Mouse (Mus musculus) liver, postnatal 0 days (tissue): ENCODE measurements at regions not wholly inside any gene's neighbourhood (a gene's known extent, or its start where the extent isn't known, plus 50 kb on each side); places are given as distances from the start of the nearest gene placed in this dataset.

ENCODE experiments used
- ATAC-seq: fragments of 200-750 bp; cut with Nextera tagmentation; 2 replicates; pipeline ENCODE4 v1.8.0; 2017; ENCODE audit warnings: mild to moderate bottlenecking, moderate library complexity
- DNase-seq: peaks from one replicate; pipeline ENCODE4 v3.0.0-alpha.2; 2016
- H3K27ac ChIP-seq: fragments of 300-500 bp; sonication (generic); 2 replicates; pipeline ENCODE4 v1.5.1; 2014; ENCODE audit warnings: antibody characterized with exemption, moderate library complexity, mild to moderate bottlenecking, low read depth
- H3K27me3 ChIP-seq: fragments of 300-500 bp; sonication (generic); 2 replicates; pipeline ENCODE4 v1.6.1; 2014; ENCODE audit warnings: low read length, control low read depth, mixed read lengths; ENCODE audit not compliant: insufficient read depth
- H3K36me3 ChIP-seq: fragments of 300-500 bp; sonication (generic); replicated peaks from 2 replicates; pipeline ENCODE4 v1.6.1; 2014; ENCODE audit warnings: mild to moderate bottlenecking, control low read depth, low read length, moderate library complexity, mixed read lengths; ENCODE audit not compliant: insufficient read depth
- H3K4me1 ChIP-seq: fragments of 300-500 bp; sonication (generic); 2 replicates; pipeline ENCODE4 v1.6.1; 2014; ENCODE audit warnings: antibody characterized with exemption, mild to moderate bottlenecking, control low read depth; ENCODE audit not compliant: insufficient read depth
- H3K4me2 ChIP-seq: fragments of 300-500 bp; sonication (generic); 2 replicates; pipeline ENCODE4 v1.6.1; 2014; ENCODE audit warnings: low read depth, mild to moderate bottlenecking, low read length, moderate library complexity, mixed read lengths
- H3K4me3 ChIP-seq: fragments of 300-500 bp; sonication (generic); 2 replicates; pipeline ENCODE4 v1.5.1; 2014; ENCODE audit warnings: low read depth, low read length
- H3K9ac ChIP-seq: fragments of 300-500 bp; sonication (generic); replicated peaks from 2 replicates; pipeline ENCODE4 v1.6.1; 2014; ENCODE audit warnings: mild to moderate bottlenecking, moderate library complexity
- H3K9me3 ChIP-seq: fragments of 300-500 bp; sonication (generic); 2 replicates; pipeline ENCODE4 v1.6.1; 2016; ENCODE audit warnings: mild to moderate bottlenecking, control low read depth, low read length, mixed read lengths
- CTCF ChIP-seq: sonication (generic); IDR thresholded peaks from 2 replicates; pipeline ENCODE4 v1.5.1; 2016; ENCODE audit warnings: antibody characterized with exemption, low read depth
- EP300 ChIP-seq: IDR thresholded peaks from 2 replicates; pipeline ENCODE4 v1.6.1; 2016; ENCODE audit warnings: antibody characterized with exemption, low read depth, mild to moderate bottlenecking
- WGBS: fragments of 180-500 bp; shearing (Covaris S2); extraction: QIAGEN DNeasy Blood & Tissue Kit; methylation state at CpG from one replicate; pipeline ENCODE4 v1.1.7; 2014; ENCODE audit not compliant: insufficient replicate concordance; 5-methylcytosine and 5-hydroxymethylcytosine counted together

DNA sequence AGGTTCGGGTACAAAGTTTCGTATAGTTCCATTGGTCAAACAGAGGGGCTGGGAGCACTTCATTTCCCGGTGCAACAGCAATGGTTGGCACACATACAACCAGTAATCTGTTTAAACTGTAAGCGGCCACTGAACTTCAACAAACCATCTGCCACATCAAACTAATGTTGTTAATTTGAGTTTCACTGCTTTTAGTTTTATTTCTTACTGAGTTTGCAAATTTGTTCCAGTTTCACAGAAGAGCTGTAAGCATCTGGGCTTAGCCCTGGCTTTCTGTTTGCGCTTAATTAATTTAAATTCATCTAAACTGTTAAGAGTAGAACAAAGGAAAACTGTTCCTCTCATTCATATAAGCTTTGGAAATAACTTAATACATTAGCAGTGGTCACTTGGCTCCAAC is 176.0 kb downstream of the Mreg start:
- no peak overlapping the region for H3K9ac ChIP-seq
- ATAC-seq (no peak), DNase-seq (no peak)
- no peak for TF ChIP-seq EP300
- TF ChIP-seq CTCF, result no peak
- H3K27ac ChIP-seq, result no peak overlapping the region
- no peaks in the 10 kb centered on the region for H3K36me3 ChIP-seq
- 68% methylated on average over 5 of the region's 5 CpGs for WGBS
- 0 out of 2 replicates have a peak, but pooled peaks cover 2% of the 10 kb centered on the region for H3K4me1 ChIP-seq
- H3K27me3 ChIP-seq, result no peaks in the 10 kb centered on the region
- no peaks in the 10 kb centered on the region for H3K9me3 ChIP-seq
- H3K4me3 ChIP-seq, result no peak overlapping the region
- no peak overlapping the region for H3K4me2 ChIP-seq

DNA sequence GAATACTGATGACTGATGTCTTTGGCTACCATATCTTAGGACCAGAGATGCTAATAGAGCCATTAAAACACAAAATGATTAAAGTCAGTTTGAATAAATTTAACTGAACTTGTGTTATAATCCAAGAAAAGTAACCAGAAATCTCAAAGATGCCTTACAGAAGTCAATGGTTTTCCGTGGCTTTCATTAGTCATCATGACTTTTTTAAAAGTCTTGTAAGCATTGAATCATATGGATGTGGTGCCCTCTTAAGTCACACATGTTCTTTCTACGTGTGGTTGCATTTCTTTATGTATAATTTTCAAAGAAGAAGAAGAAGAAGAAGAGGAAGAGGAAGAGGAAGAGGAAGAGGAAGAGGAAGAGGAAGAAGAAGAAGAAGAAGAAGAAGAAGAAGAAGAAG is 178.2 kb downstream of the Mreg start:
- Histone ChIP-seq H3K27me3 (no peaks in the 10 kb centered on the region), H3K27ac (no peak overlapping the region), H3K36me3 (no peaks in the 10 kb centered on the region), H3K9me3 (no peaks in the 10 kb centered on the region), H3K9ac (no peak overlapping the region), H3K4me2 (no peak overlapping the region), H3K4me3 (no peak overlapping the region), H3K4me1 (0 out of 2 replicates have a peak, but pooled peaks cover 2% of the 10 kb centered on the region)
- DNase-seq (no peak), ATAC-seq (no peak)
- TF ChIP-seq EP300, result no peak
- TF ChIP-seq CTCF, result no peak
- 67% methylated on average over 2 of the region's 2 CpGs for WGBS

DNA sequence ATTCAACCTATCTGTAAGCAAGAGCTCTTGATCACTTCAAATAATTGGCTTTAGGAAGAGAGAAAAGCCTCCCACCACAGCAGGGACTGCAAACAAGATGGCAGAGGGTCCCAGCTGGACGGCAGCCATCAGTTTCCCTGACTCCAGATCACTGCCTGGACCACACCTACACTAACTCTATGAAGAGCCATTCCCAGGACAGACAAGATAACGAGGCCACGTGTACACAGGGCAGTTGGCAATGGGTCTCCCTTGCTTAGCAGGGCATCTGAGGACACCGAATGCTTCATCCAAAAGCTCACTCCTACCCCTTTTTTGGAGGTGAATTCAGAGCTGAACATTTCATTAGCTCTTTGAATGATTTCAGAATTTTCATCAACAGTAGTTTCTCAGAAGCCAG is 179.9 kb downstream of the Mreg start:
- no peak overlapping the region for H3K4me3 ChIP-seq
- no peak for TF ChIP-seq EP300
- no peak for TF ChIP-seq CTCF
- no peaks in the 10 kb centered on the region for H3K9me3 ChIP-seq
- ATAC-seq (no peak), DNase-seq (no peak)
- H3K36me3 ChIP-seq, result no peaks in the 10 kb centered on the region
- no peak overlapping the region for H3K4me2 ChIP-seq
- no peak overlapping the region for H3K27ac ChIP-seq
- no peaks in the 10 kb centered on the region for H3K27me3 ChIP-seq
- 62% methylated on average over 4 of the region's 4 CpGs for WGBS
- H3K9ac ChIP-seq, result no peak overlapping the region
- 0 out of 2 replicates have a peak, but pooled peaks cover 2% of the 10 kb centered on the region for H3K4me1 ChIP-seq

DNA sequence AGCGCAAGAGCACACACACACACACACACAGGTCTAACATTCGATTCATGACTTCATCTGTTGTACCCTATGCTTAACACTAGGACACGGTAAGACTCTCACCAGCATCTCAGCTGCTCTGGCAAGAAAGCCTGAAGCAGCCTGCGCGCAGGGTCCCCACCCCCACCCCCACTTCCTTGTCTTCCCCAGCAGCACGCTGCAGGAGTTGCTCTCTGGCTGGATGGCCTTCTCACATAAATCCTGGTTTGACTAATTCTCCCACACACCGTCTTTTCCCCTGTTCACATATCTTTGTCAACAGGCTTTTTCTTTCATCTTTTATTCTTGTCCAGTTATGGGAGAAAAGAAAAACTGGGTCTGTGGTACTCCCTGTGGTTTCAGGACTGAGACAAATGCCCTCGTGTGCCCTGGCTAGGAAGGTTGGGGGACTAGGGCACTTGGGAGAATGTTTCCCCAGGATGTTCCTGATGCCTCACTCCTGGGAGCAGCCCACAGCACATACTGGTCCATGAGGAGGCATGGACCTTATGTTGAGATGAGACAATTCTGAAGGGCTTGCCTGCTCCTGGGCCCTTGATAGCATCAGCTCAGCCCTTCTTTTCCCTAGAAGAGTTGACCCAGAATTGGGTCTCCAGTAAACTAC is 181.2 kb downstream of the Mreg start:
- no peak overlapping the region for H3K9ac ChIP-seq
- 49% methylated on average over 8 of the region's 8 CpGs for WGBS
- H3K4me1 ChIP-seq, result 0 out of 2 replicates have a peak, but pooled peaks cover 3% of the 10 kb centered on the region
- H3K36me3 ChIP-seq, result no peaks in the 10 kb centered on the region
- TF ChIP-seq CTCF, result no peak
- TF ChIP-seq EP300, result no peak
- H3K4me3 ChIP-seq, result no peak overlapping the region
- H3K27me3 ChIP-seq, result no peaks in the 10 kb centered on the region
- no peak overlapping the region for H3K4me2 ChIP-seq
- DNase-seq (no peak), ATAC-seq (no peak)
- H3K9me3 ChIP-seq, result no peaks in the 10 kb centered on the region
- no peak overlapping the region for H3K27ac ChIP-seq

DNA sequence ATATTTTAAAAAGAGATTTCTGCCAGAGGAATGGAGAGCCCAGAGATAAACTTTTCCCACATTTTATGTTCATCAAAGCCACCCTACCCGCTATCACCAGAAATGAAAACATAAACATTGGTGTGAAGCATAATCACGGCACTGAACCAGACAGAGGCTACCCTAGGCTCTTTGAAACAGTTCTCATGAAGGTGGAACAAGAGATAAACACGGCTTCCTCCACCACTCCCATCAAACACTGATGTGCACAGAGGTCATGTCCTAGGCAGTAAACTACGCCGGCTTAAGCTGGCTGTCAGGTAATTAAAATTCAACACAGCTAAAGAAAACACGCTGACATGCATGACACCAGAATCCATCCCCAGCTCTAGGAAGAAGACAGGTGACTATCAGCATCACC is 182.5 kb downstream of the Mreg start:
- TF ChIP-seq CTCF (no peak), EP300 (no peak)
- H3K27me3 ChIP-seq, result no peaks in the 10 kb centered on the region
- H3K4me1 ChIP-seq, result 0 out of 2 replicates have a peak, but pooled peaks cover 3% of the 10 kb centered on the region
- H3K4me3 ChIP-seq, result no peak overlapping the region
- DNase-seq (no peak), ATAC-seq (no peak)
- H3K27ac ChIP-seq, result no peak overlapping the region
- 66% methylated on average over 6 of the region's 6 CpGs for WGBS
- H3K9ac ChIP-seq, result no peak overlapping the region
- H3K36me3 ChIP-seq, result no peaks in the 10 kb centered on the region
- no peaks in the 10 kb centered on the region for H3K9me3 ChIP-seq
- H3K4me2 ChIP-seq, result no peak overlapping the region

DNA sequence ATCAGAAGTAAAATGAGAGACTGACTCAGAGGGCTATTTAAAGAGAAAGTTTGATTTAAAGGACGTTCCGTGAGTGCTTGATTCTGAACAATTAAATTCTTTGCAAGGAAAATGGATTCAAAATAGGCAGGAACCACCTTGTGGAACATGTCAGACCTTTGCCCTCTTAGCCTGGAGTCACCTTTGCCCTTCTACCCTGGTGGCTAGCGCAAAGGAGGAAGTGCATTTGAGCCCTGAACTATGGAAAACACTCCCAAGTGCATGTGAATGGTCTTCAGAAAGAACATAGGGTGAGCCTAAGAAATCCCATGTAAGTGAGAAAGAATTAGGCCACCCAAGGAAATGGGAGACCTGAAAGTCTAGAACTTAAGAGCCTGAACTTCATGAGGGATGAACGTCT is 185.2 kb downstream of the Mreg start:
- DNase-seq (no peak), ATAC-seq (no peak)
- Histone ChIP-seq H3K4me3 (no peak overlapping the region), H3K27ac (no peak overlapping the region), H3K27me3 (no peaks in the 10 kb centered on the region), H3K4me2 (no peak overlapping the region), H3K9me3 (no peaks in the 10 kb centered on the region), H3K9ac (no peak overlapping the region), H3K4me1 (0 out of 2 replicates have a peak, but pooled peaks cover 3% of the 10 kb centered on the region), H3K36me3 (no peaks in the 10 kb centered on the region)
- WGBS, result 76% methylated on average over 4 of the region's 4 CpGs
- TF ChIP-seq EP300 (no peak), CTCF (no peak)
